Mouse (Mus musculus) skeletal muscle tissue, adult 2 months (tissue): ENCODE measurements at regions not wholly inside any gene's neighbourhood (a gene's known extent, or its start where the extent isn't known, plus 50 kb on each side); places are given as distances from the start of the nearest gene placed in this dataset.
A peak's percentile ranks its signal among the peaks of the same experiment; 100 is the strongest.

Experiments
- DNase-seq: peaks from one replicate; pipeline ENCODE4 v3.0.0-alpha.2; 2012; ENCODE audit warnings: low read depth, low spot score

DNA sequence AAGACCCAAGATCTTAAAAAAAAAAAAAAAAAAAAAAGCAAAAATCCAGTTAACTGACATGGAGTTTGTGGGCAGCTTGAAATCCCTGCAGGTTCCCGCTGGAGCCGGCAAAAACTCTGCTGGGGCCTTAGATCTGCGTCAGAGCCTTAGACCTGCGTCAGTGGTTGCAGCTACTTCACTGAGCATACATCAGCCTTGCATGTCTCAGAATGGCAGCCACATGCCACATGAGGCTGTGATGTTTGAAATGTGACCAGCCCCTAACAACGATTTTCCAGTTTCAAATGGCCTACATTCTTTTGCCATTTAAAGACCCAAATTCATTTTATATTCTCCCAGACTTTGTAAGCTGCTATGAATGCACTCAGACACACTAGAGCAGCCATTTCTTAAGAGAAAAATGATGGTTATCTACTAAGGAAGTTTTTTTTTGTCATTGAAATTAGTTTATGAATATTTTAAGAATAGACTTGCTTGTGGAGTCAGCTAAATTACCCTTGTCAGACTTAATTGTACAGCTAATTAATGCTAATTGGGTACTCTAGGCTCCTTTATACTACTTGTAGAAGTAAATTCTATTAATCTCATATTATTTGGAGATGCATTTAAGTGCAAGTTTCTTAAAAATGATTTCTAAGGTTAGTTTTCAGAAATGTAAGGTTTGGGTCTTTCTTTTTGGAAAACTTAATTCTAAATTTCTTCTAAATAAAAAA, 70.8 kb downstream of the Toporsl start:
- DNase-seq, result no peak

DNA sequence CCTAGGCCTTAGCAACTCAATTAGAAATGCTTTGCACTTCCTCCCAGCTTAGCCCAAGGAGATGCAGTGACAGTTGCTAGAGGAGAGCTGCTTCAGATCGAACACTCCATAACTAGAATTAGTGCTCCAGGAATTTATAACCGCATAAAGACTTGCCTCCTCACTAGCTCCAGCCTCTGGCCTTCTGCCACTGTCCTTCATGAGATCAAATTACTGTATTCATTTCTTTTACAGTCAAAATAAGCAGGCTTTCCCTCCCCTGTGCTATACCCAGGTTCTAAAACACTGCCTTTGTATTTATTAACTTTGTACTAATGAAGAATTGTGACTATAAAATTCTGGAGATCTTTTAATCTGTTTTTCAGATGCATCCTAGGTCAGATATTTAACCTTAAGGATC, 104.8 kb upstream of the Olfr275 start:
- DNase-seq, result no peak

DNA sequence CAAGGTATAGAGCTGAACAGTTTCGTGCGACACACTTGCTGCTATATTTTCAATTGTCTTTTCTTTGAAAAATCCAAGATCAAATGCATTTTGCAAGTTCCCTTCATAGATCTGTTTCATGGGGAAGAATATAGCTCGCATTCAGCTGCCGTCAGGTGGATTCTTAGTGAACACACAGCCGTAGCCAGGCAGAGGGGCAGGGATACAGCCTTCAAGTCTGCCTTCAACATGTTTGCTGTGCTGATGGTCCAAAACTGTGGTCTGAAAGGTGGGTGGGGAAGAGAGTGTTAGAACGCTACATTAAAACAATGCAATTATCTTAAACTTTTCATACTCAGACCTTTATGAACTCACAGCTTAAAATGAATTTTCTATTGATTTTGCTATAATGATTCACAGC, 88.2 kb upstream of the Olfr275 start:
- no peak for DNase-seq

DNA sequence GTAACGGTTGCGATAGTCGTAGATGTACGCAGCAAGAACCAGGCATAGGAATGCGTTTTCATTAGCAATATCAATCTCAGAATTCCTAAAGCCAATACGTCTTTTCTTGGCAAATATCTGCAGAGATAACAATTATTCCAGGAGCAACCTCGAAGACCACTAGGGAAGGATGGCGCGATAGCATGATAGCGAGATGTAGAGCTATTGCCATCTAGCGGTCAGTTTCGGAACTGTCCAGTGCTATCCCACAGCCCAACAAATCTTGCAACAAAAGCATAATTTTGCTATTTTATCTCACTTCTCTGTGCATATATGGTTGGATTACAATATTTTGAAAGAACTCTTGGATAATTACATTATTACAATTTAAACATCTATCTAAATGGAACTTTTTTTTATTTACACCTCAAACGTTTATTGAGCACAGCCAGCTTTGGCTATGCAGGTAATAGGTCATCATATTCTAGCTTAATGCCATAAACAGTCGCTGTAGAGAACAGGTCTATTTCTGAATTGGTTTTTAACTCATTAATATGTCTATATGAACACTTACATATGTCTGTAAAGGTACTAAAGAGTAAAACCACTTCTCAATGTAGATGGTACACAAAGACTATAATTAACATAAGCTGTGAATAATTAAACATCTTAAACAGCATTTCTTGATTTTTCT, 87.6 kb upstream of the Olfr275 start:
- DNase-seq, result peak; percentile 1

DNA sequence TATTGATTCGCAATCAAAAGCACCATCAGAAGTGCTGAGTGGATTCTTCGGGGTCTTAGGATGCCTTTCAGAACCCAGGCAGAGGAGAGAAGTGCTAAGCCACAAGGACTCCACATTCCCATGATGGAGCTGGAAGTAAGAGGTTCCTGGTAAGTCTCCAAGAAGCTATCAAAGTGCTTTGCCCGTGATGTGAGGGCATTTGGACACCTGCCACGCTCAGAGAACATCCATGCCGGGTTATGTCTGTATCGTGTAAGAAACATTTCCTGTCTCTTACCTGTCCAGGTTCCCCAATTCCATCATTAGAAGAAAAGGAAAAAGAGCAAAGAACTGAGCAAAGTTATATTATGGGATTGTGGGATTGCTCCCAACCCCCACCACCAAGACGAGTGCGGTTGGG, 81.3 kb upstream of the Olfr275 start:
- DNase-seq, result no peak

DNA sequence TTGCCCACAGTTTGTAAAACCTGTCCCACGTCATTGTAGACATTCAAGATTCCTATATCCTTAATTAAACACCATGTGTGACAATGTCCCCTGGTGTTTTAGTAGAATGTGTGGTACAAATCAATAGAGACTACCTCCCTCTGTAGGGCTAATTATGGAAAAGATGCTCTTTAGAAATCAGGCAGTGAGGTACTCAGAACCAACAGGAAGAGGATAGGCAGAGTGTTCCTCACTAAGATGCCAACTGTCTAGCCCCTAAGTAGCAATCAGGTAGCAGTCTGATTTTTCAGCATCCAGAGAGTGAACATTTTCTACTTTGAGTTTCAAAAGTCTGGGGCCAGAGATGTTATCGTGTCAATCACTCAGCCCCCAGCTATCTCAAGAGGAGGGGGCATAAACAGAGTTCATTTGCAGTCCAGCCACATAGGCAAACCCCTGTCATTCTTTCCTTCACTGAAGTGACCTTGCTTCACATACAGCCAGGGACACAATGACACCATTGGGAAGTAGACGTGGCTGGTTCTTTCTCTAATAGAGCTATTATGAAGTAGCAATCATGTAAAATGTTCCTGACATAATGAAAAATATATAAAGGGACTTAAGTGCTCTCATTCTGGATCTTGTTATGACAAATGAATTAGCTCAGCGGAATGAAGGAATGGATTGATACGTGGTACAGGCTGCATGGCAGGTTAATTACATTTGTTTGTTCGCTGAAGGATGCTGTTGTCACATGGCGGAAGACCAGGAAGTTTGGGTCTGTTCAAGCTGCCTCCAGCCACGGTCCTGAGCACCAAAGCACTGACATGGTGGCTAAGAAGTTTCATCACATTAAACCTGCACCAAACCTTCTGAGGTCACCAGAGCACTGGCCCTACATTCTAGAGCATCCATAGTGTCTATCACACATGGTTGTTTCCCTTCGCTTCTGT, 74.6 kb upstream of the Olfr275 start:
- DNase-seq, result no peak

DNA sequence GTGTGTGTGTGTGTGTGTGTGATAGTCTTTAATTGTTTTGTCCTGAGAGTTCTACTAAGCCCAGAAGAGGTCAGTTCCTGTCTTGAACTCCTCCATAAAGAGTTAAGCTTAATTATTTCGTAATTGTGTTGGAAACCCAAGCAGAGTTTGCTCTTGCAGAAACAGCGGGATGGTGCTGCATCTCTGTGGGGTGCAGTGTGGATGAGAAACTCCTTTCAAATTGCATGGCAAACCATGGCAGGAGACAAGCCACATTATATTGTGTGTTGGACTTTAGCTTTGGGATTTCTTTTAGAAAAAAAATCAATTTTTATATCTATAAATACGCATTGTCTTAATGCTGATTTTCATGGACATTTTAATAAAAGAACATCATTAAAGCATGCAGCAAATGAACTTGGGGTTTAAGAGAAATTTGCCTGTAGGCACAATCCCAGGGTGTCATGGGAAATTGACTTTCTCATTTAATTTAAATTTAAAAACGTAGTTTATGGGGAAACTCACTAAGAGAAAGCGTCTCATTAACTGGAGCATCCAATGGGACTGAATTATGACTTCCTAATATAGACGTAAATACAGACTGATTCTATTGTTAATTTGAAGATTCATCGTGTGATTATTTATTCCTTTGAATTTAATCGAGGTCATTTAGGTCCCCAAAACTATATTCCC, 61.4 kb upstream of the Olfr275 start:
- DNase-seq, result no peak
